Mouse (Mus musculus) liver, embryonic 12.5 days (tissue): ENCODE measurements at regions not wholly inside any gene's neighbourhood (a gene's known extent, or its start where the extent isn't known, plus 50 kb on each side); places are given as distances from the start of the nearest gene placed in this dataset.
"Not testable (repeated sequence)": the region's sequence is repeated elsewhere in the genome, so short reads cannot be mapped to it uniquely, and the experiment has no call there.

Experiments used
- ATAC-seq: fragments of 200-750 bp; cut with Nextera tagmentation; 2 replicates; pipeline ENCODE4 v1.8.0; 2017; ENCODE audit warnings: moderate number of reproducible peaks, mild to moderate bottlenecking, moderate library complexity
- H3K27ac ChIP-seq: fragments of 300-500 bp; sonication (generic); 2 replicates; pipeline ENCODE4 v1.5.1; 2016; ENCODE audit warnings: mild to moderate bottlenecking
- H3K27me3 ChIP-seq: fragments of 300-500 bp; sonication (generic); replicated peaks from 2 replicates; pipeline ENCODE4 v1.6.1; 2016; ENCODE audit warnings: mild to moderate bottlenecking, moderate library complexity
- H3K36me3 ChIP-seq: fragments of 300-500 bp; sonication (generic); 2 replicates; pipeline ENCODE4 v1.6.1; 2016; ENCODE audit warnings: mild to moderate bottlenecking, moderate library complexity
- H3K4me1 ChIP-seq: fragments of 300-500 bp; sonication (generic); 2 replicates; pipeline ENCODE4 v1.6.1; 2016
- H3K4me2 ChIP-seq: fragments of 300-500 bp; sonication (generic); 2 replicates; pipeline ENCODE4 v1.6.1; 2016; ENCODE audit warnings: mild to moderate bottlenecking, moderate library complexity
- H3K4me3 ChIP-seq: fragments of 300-500 bp; sonication (generic); 2 replicates; pipeline ENCODE4 v1.5.1; 2016; ENCODE audit warnings: mild to moderate bottlenecking, moderate library complexity
- H3K9ac ChIP-seq: fragments of 300-500 bp; sonication (generic); 2 replicates; pipeline ENCODE4 v1.6.1; 2016; ENCODE audit warnings: mild to moderate bottlenecking, moderate library complexity
- H3K9me3 ChIP-seq: fragments of 300-500 bp; sonication (generic); replicated peaks from 2 replicates; pipeline ENCODE4 v1.6.1; 2016; ENCODE audit warnings: mild to moderate bottlenecking, moderate library complexity
- WGBS: fragments of 180-500 bp; shearing (Covaris S2); methylation state at CpG from one replicate; pipeline ENCODE4 v1.1.7; 2016; ENCODE audit not compliant: insufficient replicate concordance; 5-methylcytosine and 5-hydroxymethylcytosine counted together

DNA sequence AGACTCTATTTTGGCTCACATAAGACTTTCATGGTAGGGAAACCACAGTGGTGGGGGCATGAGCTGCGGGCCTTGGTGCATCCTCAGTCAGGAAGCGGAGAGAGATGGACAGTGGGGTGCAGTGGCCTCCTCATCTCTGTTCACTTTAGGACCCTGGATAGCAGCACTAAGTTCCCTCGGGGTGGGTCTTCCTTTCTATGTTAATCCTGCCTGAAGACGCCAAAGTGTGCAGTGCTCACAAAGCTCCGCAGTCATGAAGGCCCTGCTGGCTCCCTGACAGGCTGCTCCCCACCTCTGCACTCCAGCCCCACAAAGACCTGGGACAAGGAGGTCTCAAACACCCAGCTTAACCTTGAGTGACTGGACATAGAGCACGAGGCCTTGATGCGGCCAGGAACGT, 56.8 kb downstream of the Sox1 start:
- Histone ChIP-seq H3K4me1 (no peaks in the 10 kb centered on the region), H3K36me3 (no peaks in the 10 kb centered on the region), H3K27me3 (peaks cover 16% of the 10 kb centered on the region), H3K9me3 (no peaks in the 10 kb centered on the region), H3K9ac (no peak overlapping the region), H3K27ac (no peak overlapping the region), H3K4me3 (no peak overlapping the region), H3K4me2 (no peak overlapping the region)
- ATAC-seq, result no peak
- 48% methylated on average over 8 of the region's 8 CpGs for WGBS

DNA sequence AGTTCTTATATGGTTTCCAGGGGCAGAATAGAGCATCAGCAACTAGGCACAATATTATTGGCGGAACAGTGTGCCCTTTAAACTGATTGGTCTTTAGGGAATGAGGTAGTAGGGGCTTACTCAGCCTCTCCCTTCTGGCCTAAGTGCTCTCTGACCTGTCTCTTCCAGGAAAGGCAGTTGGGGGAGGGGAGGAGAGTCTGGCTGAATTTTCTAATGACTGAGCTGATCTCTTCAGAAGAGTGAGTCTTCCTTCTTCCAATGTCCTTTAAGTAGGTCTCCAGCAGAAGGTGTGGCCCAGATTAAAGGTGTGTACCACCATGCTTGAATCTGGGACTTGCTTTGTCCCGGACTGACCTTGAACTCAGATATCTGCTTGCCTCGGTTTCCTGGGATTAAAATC, 60.3 kb downstream of the Sox1 start:
- not testable (repeated sequence) for H3K4me2 ChIP-seq, H3K9me3 ChIP-seq, H3K27me3 ChIP-seq, H3K27ac ChIP-seq, ATAC-seq, H3K4me1 ChIP-seq, H3K4me3 ChIP-seq, H3K36me3 ChIP-seq, H3K9ac ChIP-seq
- WGBS, result 61% methylated on average over 3 of the region's 3 CpGs

DNA sequence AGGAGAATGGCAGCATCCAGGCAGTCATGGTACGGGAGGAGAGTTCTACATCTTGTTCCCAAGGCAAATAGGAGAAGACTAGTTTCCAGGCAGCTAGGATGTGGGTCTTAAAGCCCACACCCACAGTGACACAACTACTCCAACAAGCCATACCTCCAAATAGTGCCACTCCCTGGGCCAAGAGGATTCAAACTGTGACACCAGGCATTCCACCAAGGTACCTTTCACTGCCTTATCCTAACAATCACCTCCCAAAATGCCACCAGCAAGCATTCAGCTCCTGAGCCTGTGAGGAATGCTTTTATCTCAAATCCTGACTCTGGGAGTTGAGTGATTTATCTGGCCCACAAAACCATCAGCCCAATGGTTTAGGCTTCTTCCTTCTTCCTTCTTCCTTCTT, 61.2 kb downstream of the Sox1 start:
- WGBS, result 58% methylated on average over 1 of the region's 1 CpGs
- peaks cover 10% of the 10 kb centered on the region; the same call in 1 of the 2 replicates for H3K27me3 ChIP-seq
- H3K9ac ChIP-seq, result no peak overlapping the region
- no peak overlapping the region for H3K27ac ChIP-seq
- H3K4me2 ChIP-seq, result no peak overlapping the region
- H3K9me3 ChIP-seq, result no peaks in the 10 kb centered on the region
- no peak for ATAC-seq
- no peaks in the 10 kb centered on the region for H3K4me1 ChIP-seq
- no peaks in the 10 kb centered on the region for H3K36me3 ChIP-seq
- no peak overlapping the region for H3K4me3 ChIP-seq

DNA sequence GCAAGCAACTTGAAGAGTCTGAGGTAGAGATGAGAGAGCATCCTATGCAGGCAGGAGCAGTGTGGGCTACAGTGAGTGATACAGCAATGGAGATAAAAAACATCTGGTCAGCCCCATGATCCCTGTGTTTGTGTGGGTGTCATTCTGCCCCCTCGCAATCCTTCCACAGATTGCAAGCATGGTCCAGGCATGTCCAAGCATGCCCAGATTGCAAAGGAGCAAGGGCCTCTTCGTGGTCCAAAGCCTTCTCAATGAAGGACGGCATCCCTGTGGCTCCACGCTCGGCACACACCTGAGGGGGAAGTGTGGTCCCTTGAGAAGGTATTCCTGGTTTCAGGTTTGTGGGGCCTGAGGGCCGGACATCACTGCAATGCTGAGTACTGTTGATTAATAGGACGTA, 61.9 kb downstream of the Sox1 start:
- Histone ChIP-seq H3K4me1 (no peaks in the 10 kb centered on the region), H3K4me3 (no peak overlapping the region), H3K36me3 (no peaks in the 10 kb centered on the region), H3K4me2 (no peak overlapping the region), H3K9me3 (no peaks in the 10 kb centered on the region), H3K27me3 (peaks cover 16% of the 10 kb centered on the region; the same call in 1 of the 2 replicates), H3K27ac (no peak overlapping the region), H3K9ac (no peak overlapping the region)
- no peak for ATAC-seq
- WGBS, result 59% methylated on average over 7 of the region's 7 CpGs

DNA sequence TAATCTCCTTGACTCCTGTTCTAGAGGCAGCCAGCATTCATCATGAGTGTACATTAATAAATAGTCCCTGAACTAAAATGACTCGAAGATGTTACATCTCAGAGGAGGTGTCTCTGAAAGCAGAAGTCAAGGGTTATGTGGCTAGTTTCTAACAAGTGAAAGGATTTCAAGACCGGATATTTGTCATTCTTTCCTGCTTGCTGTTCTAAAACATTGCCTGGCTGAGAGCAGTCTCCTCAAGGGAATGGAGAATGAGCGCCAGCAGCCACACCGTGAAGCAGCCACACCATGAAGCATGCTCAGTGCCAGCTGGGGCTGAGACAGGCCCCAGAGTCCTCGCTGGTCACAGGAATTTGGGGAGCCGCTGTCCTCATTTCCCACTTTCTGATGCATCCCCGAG, 71.8 kb downstream of the Sox1 start:
- ATAC-seq, result no peak
- H3K4me2 ChIP-seq, result no peak overlapping the region
- H3K4me3 ChIP-seq, result no peak overlapping the region
- WGBS, result 60% methylated on average over 7 of the region's 7 CpGs
- peaks cover 26% of the 10 kb centered on the region; the same call in 1 of the 2 replicates for H3K27me3 ChIP-seq
- H3K27ac ChIP-seq, result no peak overlapping the region
- H3K9ac ChIP-seq, result no peak overlapping the region
- no peaks in the 10 kb centered on the region for H3K4me1 ChIP-seq
- no peaks in the 10 kb centered on the region for H3K36me3 ChIP-seq
- no peaks in the 10 kb centered on the region for H3K9me3 ChIP-seq

DNA sequence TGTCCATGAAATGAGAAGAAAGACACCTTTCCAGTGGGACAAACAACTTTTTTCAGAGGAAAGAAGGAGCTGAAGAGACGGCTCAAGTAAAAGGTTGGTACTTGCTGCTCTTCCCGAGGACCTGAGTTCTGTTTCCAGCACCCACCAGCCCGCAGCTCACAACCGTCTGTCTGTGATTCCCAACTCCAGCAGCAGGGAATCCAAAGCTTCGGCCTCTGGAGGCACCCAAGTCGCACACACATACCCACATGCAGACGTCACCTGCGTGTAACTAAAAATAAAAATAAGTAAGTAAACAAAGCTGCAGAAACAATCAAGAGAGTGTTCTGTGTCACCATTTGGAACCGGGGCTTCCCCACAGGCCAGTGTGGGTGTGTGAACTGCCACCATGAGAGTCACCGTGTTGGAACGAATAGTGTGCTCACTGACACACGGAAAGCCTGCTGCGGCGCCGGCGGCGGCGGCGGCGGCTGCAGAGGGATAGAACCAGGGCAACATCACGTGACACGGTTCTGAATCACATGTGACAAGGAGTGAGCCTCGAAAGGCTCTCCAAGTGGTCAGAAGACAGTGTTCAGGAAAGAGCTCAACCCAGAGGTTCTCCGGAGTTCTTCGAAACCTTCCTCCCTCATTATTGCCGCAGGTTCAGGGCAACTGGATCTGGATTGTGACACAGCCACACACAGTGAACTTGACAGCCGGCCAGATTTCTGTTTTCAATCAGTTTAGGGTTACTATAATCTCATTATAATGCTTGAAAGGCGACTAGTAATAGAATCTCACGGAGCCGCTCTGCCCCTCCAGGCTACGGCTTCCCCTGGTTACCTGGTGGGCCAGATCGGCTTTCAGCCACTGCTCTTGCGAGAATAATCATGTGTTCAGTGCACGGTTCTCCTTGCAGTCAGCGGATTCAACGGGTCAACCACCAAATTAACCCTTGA, 72.6 kb downstream of the Sox1 start:
- Histone ChIP-seq H3K27me3 (peaks cover 23% of the 10 kb centered on the region), H3K9me3 (no peaks in the 10 kb centered on the region), H3K27ac (no peak overlapping the region), H3K4me1 (no peaks in the 10 kb centered on the region), H3K9ac (no peak overlapping the region), H3K4me2 (no peak overlapping the region), H3K4me3 (no peak overlapping the region), H3K36me3 (no peaks in the 10 kb centered on the region)
- 70% methylated on average over 36 of the region's 36 CpGs for WGBS
- ATAC-seq, result no peak

DNA sequence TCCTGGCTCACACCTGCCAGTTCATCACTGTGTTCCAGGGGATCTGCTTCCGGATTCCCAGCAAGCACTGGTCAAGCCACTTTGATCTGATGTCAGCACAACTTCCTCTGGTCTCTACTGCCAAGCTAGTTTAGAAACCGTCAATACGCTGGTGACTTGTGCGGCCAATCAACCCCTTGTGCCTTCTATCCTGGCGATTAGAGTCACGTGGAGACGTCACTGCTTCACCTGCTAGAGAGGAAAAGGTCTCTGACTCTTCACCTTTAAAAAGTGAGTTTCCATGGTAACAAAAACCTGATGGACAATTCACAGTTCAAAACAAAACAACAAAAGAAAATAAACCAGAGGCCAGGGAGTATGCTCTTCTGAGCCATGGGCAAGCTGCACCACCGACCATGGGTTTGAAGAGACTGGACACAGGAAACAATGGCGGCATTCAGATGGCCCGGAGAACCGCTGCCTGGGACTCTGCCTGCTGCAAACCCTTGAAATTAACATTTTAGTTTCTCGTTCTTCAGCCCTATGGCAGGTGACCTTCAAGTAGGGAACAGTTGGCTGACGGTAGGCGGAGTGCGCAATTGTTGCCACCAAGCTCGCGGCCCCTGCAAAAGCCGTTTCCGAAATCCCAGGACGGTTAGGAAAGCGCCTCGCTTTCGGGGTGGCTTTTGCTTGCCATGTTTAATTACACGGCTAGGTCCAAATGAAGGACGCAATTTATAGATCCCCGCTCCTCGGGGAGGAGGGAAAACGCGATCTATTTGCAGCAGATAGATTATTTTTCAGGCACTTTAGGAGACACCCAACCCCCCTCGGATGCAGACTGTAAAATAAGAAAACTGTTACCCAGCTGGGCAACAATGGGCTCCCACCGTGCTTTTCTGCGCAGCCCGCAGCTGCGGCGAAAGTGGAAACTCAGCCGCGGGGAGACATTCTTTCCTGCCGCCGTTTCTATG, 82.6 kb downstream of the Sox1 start:
- Histone ChIP-seq H3K4me3 (no peak overlapping the region), H3K27me3 (peaks cover 66% of the 10 kb centered on the region), H3K4me1 (no peaks in the 10 kb centered on the region), H3K27ac (no peak overlapping the region), H3K36me3 (no peaks in the 10 kb centered on the region), H3K4me2 (peak overlapping the region; percentile 21; the same call in 1 of the 2 replicates), H3K9me3 (no peaks in the 10 kb centered on the region), H3K9ac (no peak overlapping the region)
- WGBS, result 10% methylated on average over 39 of the region's 39 CpGs
- no peak for ATAC-seq

DNA sequence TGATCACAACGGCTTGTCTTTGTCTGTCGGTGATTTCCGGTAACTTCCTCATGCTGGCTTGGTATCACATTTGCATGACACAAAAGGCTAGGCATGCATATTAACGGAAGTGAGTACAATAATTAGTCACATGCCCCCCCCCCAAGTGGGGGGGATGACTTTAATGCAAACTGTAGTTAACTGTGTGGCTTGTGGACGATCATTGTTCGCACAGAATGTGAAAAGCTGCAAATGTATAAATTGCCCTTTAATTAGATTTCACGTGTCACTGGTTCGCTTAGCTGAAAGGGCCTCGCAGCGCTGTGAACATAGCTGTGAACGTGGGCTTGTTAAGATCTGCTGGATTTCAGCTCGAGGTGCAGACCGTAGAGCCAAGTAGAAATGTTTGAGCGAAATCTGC, 86.8 kb downstream of the Sox1 start:
- peaks cover 59% of the 10 kb centered on the region for H3K27me3 ChIP-seq
- 70% methylated on average over 14 of the region's 14 CpGs for WGBS
- H3K4me3 ChIP-seq, result no peak overlapping the region
- H3K4me2 ChIP-seq, result no peak overlapping the region
- no peaks in the 10 kb centered on the region for H3K4me1 ChIP-seq
- no peak overlapping the region for H3K9ac ChIP-seq
- H3K27ac ChIP-seq, result no peak overlapping the region
- no peak for ATAC-seq
- H3K9me3 ChIP-seq, result no peaks in the 10 kb centered on the region
- no peaks in the 10 kb centered on the region for H3K36me3 ChIP-seq

DNA sequence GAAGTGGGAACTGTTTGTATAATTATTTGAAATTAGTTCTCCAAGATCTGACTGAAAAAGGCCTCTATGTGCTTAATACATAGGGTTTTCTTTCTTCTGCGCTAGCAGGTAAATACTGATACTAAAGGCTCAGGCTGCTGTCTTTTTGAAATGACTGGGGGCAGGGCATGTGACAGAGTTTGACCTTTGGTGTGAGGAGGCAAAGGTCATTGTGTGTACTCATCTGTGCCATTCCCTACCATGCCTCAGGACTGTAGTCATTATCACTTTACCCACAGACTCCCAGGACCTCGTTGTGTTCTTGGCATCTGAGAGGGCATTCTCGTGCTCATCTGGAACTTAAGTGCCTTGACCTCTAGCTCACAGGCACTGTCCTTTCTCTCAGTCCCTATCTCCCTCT, 88.5 kb downstream of the Sox1 start:
- no peak overlapping the region for H3K4me2 ChIP-seq
- ATAC-seq, result no peak
- no peaks in the 10 kb centered on the region for H3K4me1 ChIP-seq
- H3K9me3 ChIP-seq, result no peaks in the 10 kb centered on the region
- no peak overlapping the region for H3K27ac ChIP-seq
- H3K4me3 ChIP-seq, result no peak overlapping the region
- H3K27me3 ChIP-seq, result peaks cover 53% of the 10 kb centered on the region
- no peak overlapping the region for H3K9ac ChIP-seq
- WGBS, result 69% methylated on average over 3 of the region's 3 CpGs
- no peaks in the 10 kb centered on the region for H3K36me3 ChIP-seq

DNA sequence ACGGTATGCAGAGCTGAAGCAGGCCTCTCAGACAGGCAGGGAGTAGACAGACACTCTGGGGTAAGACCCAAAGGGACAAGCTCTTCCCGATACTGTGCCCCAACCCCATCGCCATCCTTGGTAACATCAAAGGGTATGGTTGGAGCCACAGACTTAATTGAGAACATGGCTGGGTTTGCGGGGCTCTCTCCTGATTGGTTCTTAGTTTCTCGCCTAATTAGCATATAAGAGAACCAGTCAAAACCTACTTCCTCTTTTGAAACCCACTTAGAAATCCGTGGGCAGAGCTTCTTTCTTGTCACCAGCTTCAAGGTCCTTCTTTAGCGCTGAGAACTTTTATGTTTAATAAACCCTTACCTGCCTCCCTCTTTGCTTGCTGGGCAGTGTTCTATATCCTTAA, 87.5 kb upstream of the Spaca7 start:
- no peaks in the 10 kb centered on the region for H3K4me1 ChIP-seq
- no peak for ATAC-seq
- no peaks in the 10 kb centered on the region for H3K9me3 ChIP-seq
- WGBS, result 52% methylated on average over 7 of the region's 7 CpGs
- no peak overlapping the region for H3K4me3 ChIP-seq
- H3K9ac ChIP-seq, result no peak overlapping the region
- no peaks in the 10 kb centered on the region for H3K36me3 ChIP-seq
- no peak overlapping the region for H3K4me2 ChIP-seq
- peaks cover 36% of the 10 kb centered on the region for H3K27me3 ChIP-seq
- no peak overlapping the region for H3K27ac ChIP-seq

DNA sequence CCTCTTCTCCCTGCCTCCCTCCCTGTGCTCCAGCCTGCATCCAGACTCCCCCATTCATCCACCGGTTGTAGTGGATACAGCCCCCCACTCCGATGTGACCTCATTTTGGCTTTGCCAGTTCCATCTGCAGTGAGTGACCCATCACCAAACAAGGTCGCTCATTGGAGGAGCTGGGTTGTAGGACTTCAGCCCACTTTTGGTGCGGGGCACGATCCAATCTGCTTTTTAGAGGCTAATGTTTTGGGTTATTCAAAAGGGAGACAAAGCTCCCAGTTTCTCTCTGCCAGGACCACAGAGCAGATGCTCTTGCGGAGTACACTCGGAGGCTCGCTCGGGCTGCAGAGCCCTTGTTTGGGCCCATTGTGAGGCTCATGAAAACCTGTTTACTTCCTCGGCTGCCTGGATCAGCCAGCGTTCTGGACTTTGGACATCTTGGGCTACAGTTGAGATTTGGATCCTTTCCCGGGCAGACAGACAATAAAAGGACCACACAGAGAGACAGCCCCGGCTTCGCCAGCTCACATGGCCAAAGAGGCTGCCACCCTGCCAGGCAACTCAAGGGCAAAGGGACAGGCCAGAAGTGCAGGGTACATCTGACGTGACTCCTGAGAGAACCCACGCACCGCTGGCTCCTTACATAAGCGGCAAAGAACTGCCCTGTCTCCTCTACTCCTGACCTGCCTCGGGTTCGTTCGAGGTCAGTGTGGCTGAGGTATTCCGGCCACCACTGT, 86.3 kb upstream of the Spaca7 start:
- H3K9me3 ChIP-seq, result no peaks in the 10 kb centered on the region
- H3K4me3 ChIP-seq, result no peak overlapping the region
- H3K36me3 ChIP-seq, result no peaks in the 10 kb centered on the region
- no peak overlapping the region for H3K9ac ChIP-seq
- no peak overlapping the region for H3K4me2 ChIP-seq
- H3K27ac ChIP-seq, result no peak overlapping the region
- H3K4me1 ChIP-seq, result no peaks in the 10 kb centered on the region
- 67% methylated on average over 22 of the region's 22 CpGs for WGBS
- peaks cover 28% of the 10 kb centered on the region for H3K27me3 ChIP-seq
- no peak for ATAC-seq
